Mouse (Mus musculus) liver, embryonic 15.5 days (tissue): ENCODE data around the gene Hsd17b2. TPM values are rescaled to one million over a fixed set of nuclear protein-coding genes. Genes with fewer than 3 reads are reported as not detected.

Source experiments
- ATAC-seq: fragments of 200-750 bp; cut with Nextera tagmentation; 2 replicates; pipeline ENCODE4 v1.8.0; 2017; ENCODE audit warnings: moderate number of reproducible peaks, mild to moderate bottlenecking, moderate library complexity; ENCODE audit not compliant: insufficient read depth
- H3K27ac ChIP-seq: fragments of 300-500 bp; sonication (generic); replicated peaks from 2 replicates; pipeline ENCODE4 v1.5.1; 2015; ENCODE audit warnings: mild to moderate bottlenecking, inconsistent platforms
- H3K27me3 ChIP-seq: fragments of 300-500 bp; sonication (generic); 2 replicates; pipeline ENCODE4 v1.6.1; 2015; ENCODE audit warnings: mild to moderate bottlenecking, inconsistent platforms
- H3K36me3 ChIP-seq: fragments of 300-500 bp; sonication (generic); replicated peaks from 2 replicates; pipeline ENCODE4 v1.6.1; 2015; ENCODE audit warnings: moderate library complexity, mild to moderate bottlenecking, inconsistent platforms
- H3K4me1 ChIP-seq: fragments of 300-500 bp; sonication (generic); replicated peaks from 2 replicates; pipeline ENCODE4 v1.6.1; 2015; ENCODE audit warnings: inconsistent platforms
- H3K4me2 ChIP-seq: fragments of 300-500 bp; sonication (generic); 2 replicates; pipeline ENCODE4 v1.6.1; 2015; ENCODE audit warnings: moderate library complexity, mild to moderate bottlenecking, inconsistent platforms
- H3K4me3 ChIP-seq: fragments of 300-500 bp; sonication (generic); replicated peaks from 2 replicates; pipeline ENCODE4 v1.5.1; 2015; ENCODE audit warnings: mild to moderate bottlenecking, inconsistent platforms
- H3K9ac ChIP-seq: fragments of 300-500 bp; sonication (generic); 2 replicates; pipeline ENCODE4 v1.6.1; 2015; ENCODE audit warnings: moderate library complexity, mild to moderate bottlenecking, inconsistent platforms
- H3K9me3 ChIP-seq: fragments of 300-500 bp; sonication (generic); replicated peaks from 2 replicates; pipeline ENCODE4 v1.6.1; 2016; ENCODE audit warnings: inconsistent platforms
- WGBS: fragments of 180-500 bp; shearing (Covaris S2); methylation state at CpG from one replicate; pipeline ENCODE4 v1.1.7; 2015; ENCODE audit warnings: mixed read lengths; ENCODE audit not compliant: insufficient replicate concordance; 5-methylcytosine and 5-hydroxymethylcytosine counted together
- polyA plus RNA-seq: library from polyadenylated mRNA; unstranded; fragments of >200 nt; fragmentation: Nextera tagmentation; extraction: Ambion mirVana; gene quantifications from 2 replicates; pipeline ENCODE4 v1.2.1, GENCODE M21; 2015

Hsd17b2 gene
- polyA plus RNA-seq, 1 experiment from 2014 or later = 74.4 TPM

- WGBS = 84% methylated on average over 2 of the region's 2 CpGs
- H3K4me3 ChIP-seq = no peak overlapping the region
- H3K36me3 ChIP-seq = peaks cover 64% of the 10 kb centered on the region
- no peak overlapping the region for H3K9ac ChIP-seq
- no peak overlapping the region for H3K4me2 ChIP-seq
- H3K4me1 ChIP-seq = peaks cover 31% of the 10 kb centered on the region
- no peak for ATAC-seq
- H3K27ac ChIP-seq = no peak overlapping the region
- H3K9me3 ChIP-seq = no peaks in the 10 kb centered on the region
- H3K27me3 ChIP-seq = no peaks in the 10 kb centered on the region
These were observed 96.4 kb downstream of the Hsd17b2 start for GRCm38 (mm10) chr8:117798066-117798465.

GRCm38 (mm10) chr8:117801443-117802298 is 100.0 kb downstream of the Hsd17b2 start, which contains the start of gene Mphosph6:
Gene Mphosph6, minus strand, starts transcription at chr8:117801943.
- Histone ChIP-seq H3K9me3 (no peaks in the 10 kb centered on the region), H3K4me2 (peak within 1 kb of the TSS; percentile 76), H3K9ac (peak within 1 kb of the TSS; percentile 79), H3K36me3 (peaks cover 28% of the 10 kb centered on the region), H3K4me1 (peaks cover 31% of the 10 kb centered on the region), H3K27me3 (peaks cover 2% of the 10 kb centered on the region; the same call in 1 of the 2 replicates), H3K27ac (peak within 1 kb of the TSS; percentile 86), H3K4me3 (peak within 1 kb of the TSS; percentile 81)
- peak; percentile 95 for ATAC-seq
- WGBS = under 1% methylated on average over 65 of the region's 65 CpGs

GRCm38 (mm10) chr8:117802299-117802689 is 100.6 kb downstream of the Hsd17b2 start:
- ATAC-seq = peak; percentile 34
- Histone ChIP-seq H3K9ac (peak overlapping the region; percentile 59), H3K27me3 (peaks cover 2% of the 10 kb centered on the region; the same call in 1 of the 2 replicates), H3K27ac (peak overlapping the region; percentile 66), H3K4me3 (peak overlapping the region; percentile 81), H3K36me3 (peaks cover 22% of the 10 kb centered on the region), H3K9me3 (no peaks in the 10 kb centered on the region), H3K4me2 (peak overlapping the region; percentile 76), H3K4me1 (peaks cover 31% of the 10 kb centered on the region)
- 4% methylated on average over 11 of the region's 11 CpGs for WGBS

GRCm38 (mm10) chr8:117805419-117805818 is 103.7 kb downstream of the Hsd17b2 start:
- Histone ChIP-seq H3K27me3 (peaks cover 2% of the 10 kb centered on the region; the same call in 1 of the 2 replicates), H3K36me3 (no peaks in the 10 kb centered on the region), H3K9ac (no peak overlapping the region), H3K4me2 (no peak overlapping the region), H3K4me3 (no peak overlapping the region), H3K27ac (no peak overlapping the region), H3K4me1 (peaks cover 16% of the 10 kb centered on the region), H3K9me3 (no peaks in the 10 kb centered on the region)
- 51% methylated on average over 5 of the region's 5 CpGs for WGBS
- ATAC-seq = no peak

Other genes with a start within 250 kb of the Hsd17b2 start
- 7.4 and 8.2 TPM in 2 replicates for gene Plcg2, start 203.6 kb upstream of the Hsd17b2 start, polyA plus RNA-seq
- gene Sdr42e1, start 28.2 kb upstream of the Hsd17b2 start, polyA plus RNA-seq = 2.0 and 3.4 TPM in 2 replicates
- 23.9 and 28.4 TPM in 2 replicates for gene Mphosph6, start 100.0 kb downstream of the Hsd17b2 start, polyA plus RNA-seq